Mouse (Mus musculus): ENCODE measurements around the gene Duxbl3. TPM values are rescaled to one million over a fixed set of nuclear protein-coding genes. Genes with fewer than 3 reads are reported as not detected.

Duxbl3 gene
- not detected in 2 replicates for polyA plus RNA-seq (2012; rRNA removed; ENCODE audit: low replicate concordance)

DNA sequence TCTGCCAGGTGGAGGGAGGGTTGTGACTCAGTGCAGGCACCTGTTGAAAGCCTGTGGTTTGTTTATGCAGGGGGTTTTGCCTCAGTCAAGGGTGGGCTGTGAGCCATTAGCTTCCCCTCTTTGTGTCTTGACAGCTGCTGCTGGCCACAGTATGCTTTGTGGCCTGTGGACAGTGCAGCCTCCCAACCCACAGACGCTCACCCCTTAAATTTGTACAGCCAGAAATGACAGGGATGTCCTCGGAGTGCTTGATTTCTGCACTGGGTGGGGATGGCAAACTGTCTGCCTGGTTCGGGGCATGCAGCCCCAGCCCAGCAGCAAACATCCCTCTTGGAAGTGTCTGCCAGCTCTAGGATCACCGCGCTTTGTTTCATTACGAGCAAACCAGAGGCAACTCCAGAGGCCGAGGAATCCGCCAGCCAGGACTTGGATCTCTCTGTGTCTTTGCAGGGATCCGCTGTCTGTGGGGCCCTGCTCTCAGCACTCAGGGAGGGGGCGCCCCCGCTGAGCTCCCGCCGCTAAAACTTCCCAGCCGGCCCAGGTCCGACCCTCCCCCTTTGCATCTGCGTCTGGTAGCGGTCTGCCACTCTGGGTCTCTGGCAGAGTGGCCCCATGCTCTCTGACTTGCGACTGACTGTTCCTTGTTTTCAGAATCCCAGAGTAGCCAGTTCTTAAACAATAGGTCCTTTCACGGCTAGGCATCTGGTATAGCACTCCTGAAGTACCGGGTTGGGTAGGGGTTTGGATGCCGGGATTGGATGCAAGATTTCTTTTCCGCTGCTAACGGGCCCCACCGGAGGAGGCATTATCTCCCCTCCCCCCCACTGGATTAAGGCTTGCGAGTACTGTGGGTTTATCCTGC, at the start of gene Duxbl3:
Duxbl3 (plus strand) TSS at position 207 of the 862 bp plus-strand sequence.

Other genes starting within 250 kb of the Duxbl3 start
- gene Gm9780, start 215.3 kb upstream of the Duxbl3 start, polyA plus RNA-seq (2012; rRNA removed; ENCODE audit: low replicate concordance): 53.7 and 61.9 TPM in 2 replicates
- gene Tmem254c, start 190.6 kb upstream of the Duxbl3 start, polyA plus RNA-seq (2012; rRNA removed; ENCODE audit: low replicate concordance): 22.5 and 26.5 TPM in 2 replicates
- gene Cphx2, start 176.4 kb upstream of the Duxbl3 start, polyA plus RNA-seq (2012; rRNA removed; ENCODE audit: low replicate concordance): not detected in 2 replicates
- gene Cphx3, start 175.7 kb upstream of the Duxbl3 start, polyA plus RNA-seq (2012; rRNA removed; ENCODE audit: low replicate concordance): not detected in 2 replicates
- gene Duxbl2, start 139.6 kb upstream of the Duxbl3 start, polyA plus RNA-seq (2012; rRNA removed; ENCODE audit: low replicate concordance): not detected in 2 replicates
- 6.2 and 10.2 TPM in 2 replicates for gene Plac9b, start 75.5 kb upstream of the Duxbl3 start, polyA plus RNA-seq (2012; rRNA removed; ENCODE audit: low replicate concordance)
- 15.7 and 17.5 TPM in 2 replicates for gene Tmem254b, start 50.9 kb upstream of the Duxbl3 start, polyA plus RNA-seq (2012; rRNA removed; ENCODE audit: low replicate concordance)

All from duodenum, adult 2 months (tissue).